26 mouse cellular contexts compared by ENCODE assay signal in the genomic region with DNA sequence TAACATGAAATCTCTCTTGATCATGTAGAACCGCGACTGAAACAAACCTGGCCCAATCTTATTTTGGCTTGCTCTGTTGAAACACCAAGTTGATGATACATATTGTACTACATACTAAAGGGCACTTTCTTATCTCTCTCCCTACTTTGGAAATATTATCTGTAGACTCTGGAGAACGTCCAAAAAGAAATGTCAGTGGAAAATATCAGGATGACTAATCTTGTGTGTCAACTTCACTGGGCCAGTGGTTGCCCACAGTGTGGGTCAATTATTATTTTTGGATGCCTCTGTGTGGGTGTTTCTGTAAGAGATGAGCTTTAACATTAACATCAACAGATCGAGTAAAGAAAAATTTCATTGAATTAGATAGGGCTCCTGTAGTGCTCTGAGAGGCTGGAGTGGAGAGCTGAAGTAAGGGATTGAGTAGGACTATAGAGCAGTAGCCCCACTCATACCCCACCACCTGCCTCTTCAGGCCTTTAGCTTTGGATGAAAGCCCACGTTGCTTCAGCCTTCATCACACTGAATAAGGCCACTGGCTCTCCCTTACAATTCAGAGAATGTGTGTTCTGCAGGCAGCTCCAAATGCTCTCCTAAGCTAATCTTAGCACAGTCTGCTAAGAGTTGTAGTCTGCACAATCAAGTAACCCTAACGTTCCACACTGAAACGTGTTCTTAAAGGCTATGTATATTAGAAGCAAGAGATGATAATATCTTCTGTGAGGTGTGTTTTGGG. TPM values are rescaled to one million over a fixed set of nuclear protein-coding genes. Genes with fewer than 3 reads are reported as not detected.
DNase-seq lines count a peak whose midpoint lies in the region; ATAC-seq lines count a peak whose summit lies in the region.
"Had no signal": no experiment of that assay in that cellular context is flagged by ENCODE, and none has a peak within 500 bp of the region (broad histone marks: within the 10 kb centered on the region; RNA-seq: fewer than 3 reads in every experiment).

No protein-coding gene starts in this region.

- no peaks in the 10 kb centered on the region for H3K9me3 ChIP-seq in heart, embryonic 15.5 days (replicated peaks)
- H3K9me3 ChIP-seq: embryonic facial prominence, embryonic 15.5 days; forebrain, embryonic 15.5 days; hindbrain, embryonic 12.5 days had no signal

- no peaks in the 10 kb centered on the region for H3K27me3 ChIP-seq in heart, embryonic 15.5 days
- H3K27me3 ChIP-seq: embryonic facial prominence, embryonic 15.5 days; forebrain, embryonic 15.5 days; hindbrain, embryonic 12.5 days had no signal

- 43% methylated on average over 7 of the region's 7 CpGs for WGBS in heart, embryonic 15.5 days

- no peak overlapping the region for H3K4me2 ChIP-seq in heart, embryonic 15.5 days
- H3K4me2 ChIP-seq: embryonic facial prominence, embryonic 15.5 days; forebrain, embryonic 15.5 days; hindbrain, embryonic 12.5 days had no signal

- H3K36me3 ChIP-seq in heart, embryonic 15.5 days: no peaks in the 10 kb centered on the region
- H3K36me3 ChIP-seq: embryonic facial prominence, embryonic 15.5 days; forebrain, embryonic 15.5 days; hindbrain, embryonic 12.5 days had no signal

- peak overlapping the region; percentile 68 for H3K27ac ChIP-seq in heart, embryonic 15.5 days
- H3K27ac ChIP-seq: embryonic facial prominence, embryonic 15.5 days; forebrain, embryonic 15.5 days; gastrocnemius, adult 2 months; hindbrain, embryonic 12.5 days had no signal

- ATAC-seq in heart, embryonic 15.5 days (replicated peaks; ENCODE audit: insufficient number of reproducible peaks, insufficient read depth, low FRiP score, low read depth): no peak
- ATAC-seq: forebrain, embryonic 15.5 days; hindbrain, embryonic 16.5 days; inflammation-experienced regulatory T-cells, adult 6 months; intestine, postnatal 0 days had no signal

- no peak overlapping the region for H3K4me3 ChIP-seq in heart, embryonic 15.5 days
- H3K4me3 ChIP-seq: embryonic facial prominence, embryonic 15.5 days; erythroblast, embryonic 14.5 days; forebrain, embryonic 15.5 days; gastrocnemius, adult 2 months; hindbrain, embryonic 12.5 days had no signal

- H3K4me1 ChIP-seq in heart, embryonic 15.5 days (replicated peaks): peaks cover 19% of the 10 kb centered on the region
- H3K4me1 ChIP-seq: embryonic facial prominence, embryonic 15.5 days; forebrain, embryonic 15.5 days; hindbrain, embryonic 12.5 days had no signal

- DNase-seq in frontal cortex, postnatal 36 days (ENCODE audit: low spot score in 2 of 2): peak; percentile 1 to 4
- DNase-seq in frontal cortex, adult 2 months (ENCODE audit: extremely low spot score in 1 of 2, low spot score in 1 of 2): no peak
- DNase-seq in heart, adult 8-10 months (ENCODE audit: low spot score): no peak
- peak; percentile 78 for DNase-seq in 3T3-L1 (ENCODE audit: low read depth, low spot score)
- peak; percentile 45 for DNase-seq in Muller cell, postnatal 12 days (ENCODE audit: inconsistent ontology term)
- DNase-seq in B cell, adult 2 months: no peak
- no peak for DNase-seq in gastrocnemius, adult 18-20 months (ENCODE audit: low spot score)
- DNase-seq: cerebellum, adult 11 months; cerebellum, adult 8-10 months; cerebellum, postnatal 14 days; embryo, embryonic 11 days; gastrocnemius, adult 2 months; gastrocnemius, postnatal 25 days; kidney, adult 8-10 months; kidney, postnatal 25 days had no signal

- no peak overlapping the region for H3K9ac ChIP-seq in heart, embryonic 15.5 days
- H3K9ac ChIP-seq: embryonic facial prominence, embryonic 15.5 days; forebrain, embryonic 15.5 days; hindbrain, embryonic 12.5 days had no signal

RNA-seq across cellular contexts. Expression of gene Adamts9, which starts 38.3 kb away (rescaled TPM):
- polyA plus RNA-seq in frontal cortex, adult 2 months (2012; rRNA removed): 1.1 and 1.3 TPM in 2 replicates
- 6.5 and 7.4 TPM in 2 replicates for polyA plus RNA-seq in heart, embryonic 15.5 days (2015; fragmentation: Nextera tagmentation; extraction: Ambion mirVana)
- total RNA-seq in heart, adult 8-10 months (2022): 10 to 100 TPM in 3 of 4 experiments, 1 to 10 TPM in 1; 5.9 to 12.6 (median 11.5) TPM
- total RNA-seq in gastrocnemius, adult 18-20 months (2021): 1 to 10 TPM; 3.9 to 4.5 TPM
- total RNA-seq: common myeloid progenitor, adult 5-6 weeks; granulocyte monocyte progenitor cell, adult 5-6 weeks; MEL had no signal
- polyA plus RNA-seq: erythroblast, embryonic 14.5 days had no signal

Comparison
In these comparisons a context has a peak if more than half of its experiments do, and no peak if none do; other contexts are left out.
1. DNase-seq: peak in frontal cortex, postnatal 36 days (2 of 2), 3T3-L1 (single experiment) and Muller cell, postnatal 12 days (single experiment); none in frontal cortex, adult 2 months (0 of 2), heart, adult 8-10 months (single experiment), B cell, adult 2 months (0 of 2) and gastrocnemius, adult 18-20 months (single experiment).